Mouse (Mus musculus): ENCODE results near the gene Wscd1.

Wscd1 gene

GRCm38 (mm10) chr11:71824971-71825370 lies 75.3 kb downstream of the Wscd1 start:
- DNase-seq (ENCODE audit: low spot score): no peak
